Mouse (Mus musculus): ENCODE data around the gene Siglece. TPM values are rescaled to one million over a fixed set of nuclear protein-coding genes. Genes with fewer than 3 reads are reported as not detected.
"Not testable (repeated sequence)": the region's sequence is repeated elsewhere in the genome, so short reads cannot be mapped to it uniquely, and the experiment has no call there.

Siglece gene
- polyA plus RNA-seq, 1 experiment from 2014 or later, result 1.6 TPM

DNA sequence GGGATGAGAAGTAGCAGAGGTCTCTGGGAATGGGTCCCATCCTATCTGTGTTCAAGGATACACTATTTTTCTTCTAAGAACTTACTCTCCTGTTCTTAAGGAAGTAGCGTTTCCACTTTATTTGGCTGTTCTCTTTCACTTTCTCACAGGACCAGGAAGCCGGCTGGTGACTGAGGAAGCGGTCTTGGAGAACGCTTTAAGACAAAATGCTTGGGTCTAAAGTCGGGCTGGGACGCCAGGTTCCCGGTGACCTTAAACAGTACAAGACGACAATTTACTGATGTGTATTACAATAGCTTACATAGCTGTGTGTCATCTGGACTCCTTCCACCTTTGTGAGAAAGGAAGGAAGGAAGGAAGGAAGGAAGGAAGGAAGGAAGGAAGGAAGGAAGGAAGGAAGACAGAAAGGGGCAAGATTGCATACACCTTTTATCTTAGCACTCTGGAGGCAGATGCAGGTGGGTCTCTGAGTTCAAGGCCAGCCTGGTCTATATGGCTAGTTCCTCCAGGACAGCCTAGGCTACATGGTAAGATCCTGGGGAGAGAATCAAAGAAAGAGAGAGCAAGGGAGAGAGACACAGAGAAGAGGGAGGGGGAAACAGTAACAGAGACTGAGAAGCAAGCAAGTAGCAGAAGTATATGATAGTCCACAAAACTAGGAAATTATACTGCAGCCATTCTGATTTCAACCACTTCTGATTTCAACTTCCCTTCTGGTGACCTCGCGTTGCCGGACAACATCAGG lies 11.3 kb upstream of the Siglece start:
- Histone ChIP-seq H3K27me3 (replicated peaks; ENCODE audit: control insufficient read depth, insufficient read depth, low read length) (no peaks in the 10 kb centered on the region), H3K9ac (ENCODE audit: low read depth, low read length) (peak overlapping the region; percentile 82), H3K4me3 (ENCODE audit: low read length) (peak overlapping the region; percentile 78), H3K4me1 (ENCODE audit: control insufficient read depth, insufficient read depth, low read length) (peaks cover 8% of the 10 kb centered on the region), H3K4me2 (ENCODE audit: low read depth, low read length) (peak overlapping the region; percentile 60), H3K36me3 (ENCODE audit: control insufficient read depth, insufficient read depth, low read length) (peaks cover 14% of the 10 kb centered on the region), H3K27ac (ENCODE audit: low read length) (peak overlapping the region; percentile 55; the same call in 1 of the 2 replicates), H3K9me3 (ENCODE audit: control insufficient read depth, low read length) (peaks cover under 1% of the 10 kb centered on the region; the same call in 1 of the 2 replicates)
- WGBS, result 66% methylated on average over 11 of the region's 11 CpGs
- peak; percentile 36 for ATAC-seq

DNA sequence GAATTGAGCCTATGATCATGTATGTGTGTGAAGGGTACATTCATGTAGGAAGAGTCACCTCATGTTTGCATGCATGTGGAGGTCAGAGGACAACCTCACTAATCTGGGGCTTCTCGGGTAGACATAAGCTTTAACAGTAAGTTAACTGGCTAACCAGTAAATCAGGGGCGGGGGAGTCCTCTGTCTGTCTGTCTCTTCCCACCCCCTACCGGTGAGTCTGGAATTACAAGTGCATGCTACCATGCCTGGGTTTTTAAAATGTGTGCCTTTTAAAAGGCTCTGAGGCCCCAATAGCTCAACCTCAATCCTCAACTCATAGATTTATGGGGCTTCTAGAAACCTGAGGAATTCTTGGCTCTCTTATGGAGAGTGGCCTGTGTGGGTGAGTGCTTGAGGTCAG lies 8.6 kb upstream of the Siglece start:
- H3K9me3 ChIP-seq (ENCODE audit: control insufficient read depth, low read length), result no peaks in the 10 kb centered on the region
- WGBS, result 23% methylated on average over 3 of the region's 3 CpGs
- no peaks in the 10 kb centered on the region for H3K27me3 ChIP-seq (replicated peaks; ENCODE audit: control insufficient read depth, insufficient read depth, low read length)
- no peak overlapping the region for H3K27ac ChIP-seq (ENCODE audit: low read length)
- ATAC-seq, result no peak
- H3K36me3 ChIP-seq (ENCODE audit: control insufficient read depth, insufficient read depth, low read length), result no peaks in the 10 kb centered on the region
- H3K9ac ChIP-seq (ENCODE audit: low read depth, low read length), result no peak overlapping the region
- H3K4me2 ChIP-seq (ENCODE audit: low read depth, low read length), result no peak overlapping the region
- no peak overlapping the region for H3K4me3 ChIP-seq (ENCODE audit: low read length)
- peaks cover 8% of the 10 kb centered on the region for H3K4me1 ChIP-seq (ENCODE audit: control insufficient read depth, insufficient read depth, low read length)

DNA sequence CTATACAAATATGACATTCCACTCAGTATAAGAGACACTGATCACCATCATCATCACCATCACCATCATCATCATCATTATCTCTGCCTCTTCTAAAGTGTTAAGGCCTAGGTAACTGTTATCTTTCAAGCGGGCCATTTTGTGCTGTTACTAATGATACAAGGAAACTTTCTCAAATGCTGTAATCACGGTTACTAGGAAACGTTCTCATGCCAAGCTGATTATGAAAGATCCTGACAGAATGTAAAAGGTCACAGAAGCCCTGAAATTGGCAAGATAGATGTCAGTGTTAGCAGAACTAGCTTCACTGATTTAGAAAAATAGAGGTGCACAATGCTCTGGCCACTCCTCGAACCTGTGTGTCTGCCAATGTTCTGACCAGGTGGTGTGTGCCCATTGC lies 7.3 kb upstream of the Siglece start:
- H3K4me2 ChIP-seq (ENCODE audit: low read depth, low read length); H3K36me3 ChIP-seq (ENCODE audit: control insufficient read depth, insufficient read depth, low read length); H3K27ac ChIP-seq (ENCODE audit: low read length); H3K4me3 ChIP-seq (ENCODE audit: low read length); H3K9me3 ChIP-seq (ENCODE audit: control insufficient read depth, low read length); H3K27me3 ChIP-seq (replicated peaks; ENCODE audit: control insufficient read depth, insufficient read depth, low read length); ATAC-seq; H3K9ac ChIP-seq (ENCODE audit: low read depth, low read length); H3K4me1 ChIP-seq (ENCODE audit: control insufficient read depth, insufficient read depth, low read length): not testable (repeated sequence)
- 80% methylated on average over 4 of the region's 4 CpGs for WGBS

DNA sequence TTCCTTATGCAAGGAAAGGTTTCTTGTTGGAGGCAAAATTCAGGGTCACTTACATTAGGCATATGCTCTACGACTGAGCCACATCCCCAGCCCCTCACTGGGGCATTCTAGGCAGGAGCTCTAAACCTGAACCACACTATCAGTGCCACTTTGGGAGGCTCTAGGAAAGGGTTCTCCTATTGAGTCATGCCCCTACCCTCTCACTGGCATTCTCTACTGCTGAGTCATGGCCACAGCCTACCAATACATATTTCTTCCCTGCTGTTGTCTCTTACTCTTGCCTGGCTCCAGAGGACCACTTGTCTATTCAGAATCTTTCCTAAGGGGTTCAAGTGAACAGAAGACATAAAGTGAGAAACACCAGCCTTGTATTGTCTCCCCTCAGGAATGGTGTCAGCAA lies 2.8 kb upstream of the Siglece start:
- Histone ChIP-seq H3K27ac (ENCODE audit: low read length) (no peak overlapping the region), H3K4me2 (ENCODE audit: low read depth, low read length) (no peak overlapping the region), H3K4me1 (ENCODE audit: control insufficient read depth, insufficient read depth, low read length) (no peaks in the 10 kb centered on the region), H3K27me3 (replicated peaks; ENCODE audit: control insufficient read depth, insufficient read depth, low read length) (no peaks in the 10 kb centered on the region), H3K9ac (ENCODE audit: low read depth, low read length) (no peak overlapping the region), H3K9me3 (ENCODE audit: control insufficient read depth, low read length) (no peaks in the 10 kb centered on the region), H3K36me3 (ENCODE audit: control insufficient read depth, insufficient read depth, low read length) (no peaks in the 10 kb centered on the region), H3K4me3 (ENCODE audit: low read length) (no peak overlapping the region)
- 88% methylated on average over 1 of the region's 1 CpGs for WGBS
- no peak for ATAC-seq

DNA sequence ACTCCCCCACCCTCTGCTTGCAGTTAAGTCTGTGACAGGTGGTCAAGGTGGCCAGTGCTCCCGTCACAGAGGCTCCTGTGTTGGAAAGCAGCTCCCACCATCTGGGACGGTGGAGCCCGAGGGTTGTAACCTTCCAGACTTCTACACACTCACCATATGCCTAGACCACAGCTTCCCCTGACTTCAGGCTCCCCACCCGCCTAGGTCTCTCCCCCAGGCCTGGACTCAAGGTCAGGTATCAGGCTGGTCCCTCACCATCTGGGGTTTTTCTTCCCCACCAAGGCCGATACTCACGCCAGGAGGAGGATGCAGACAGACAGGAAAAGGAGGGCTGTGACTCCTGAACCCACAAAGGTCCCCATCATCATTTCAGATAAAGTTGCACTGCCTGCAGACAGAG lies 3.7 kb downstream of the Siglece start:
- ATAC-seq, result no peak
- Histone ChIP-seq H3K9ac (ENCODE audit: low read depth, low read length) (no peak overlapping the region), H3K27me3 (replicated peaks; ENCODE audit: control insufficient read depth, insufficient read depth, low read length) (no peaks in the 10 kb centered on the region), H3K4me3 (ENCODE audit: low read length) (no peak overlapping the region), H3K9me3 (ENCODE audit: control insufficient read depth, low read length) (no peaks in the 10 kb centered on the region), H3K4me2 (ENCODE audit: low read depth, low read length) (no peak overlapping the region), H3K4me1 (ENCODE audit: control insufficient read depth, insufficient read depth, low read length) (no peaks in the 10 kb centered on the region), H3K36me3 (ENCODE audit: control insufficient read depth, insufficient read depth, low read length) (no peaks in the 10 kb centered on the region), H3K27ac (ENCODE audit: low read length) (no peak overlapping the region)
- 60% methylated on average over 6 of the region's 6 CpGs for WGBS

DNA sequence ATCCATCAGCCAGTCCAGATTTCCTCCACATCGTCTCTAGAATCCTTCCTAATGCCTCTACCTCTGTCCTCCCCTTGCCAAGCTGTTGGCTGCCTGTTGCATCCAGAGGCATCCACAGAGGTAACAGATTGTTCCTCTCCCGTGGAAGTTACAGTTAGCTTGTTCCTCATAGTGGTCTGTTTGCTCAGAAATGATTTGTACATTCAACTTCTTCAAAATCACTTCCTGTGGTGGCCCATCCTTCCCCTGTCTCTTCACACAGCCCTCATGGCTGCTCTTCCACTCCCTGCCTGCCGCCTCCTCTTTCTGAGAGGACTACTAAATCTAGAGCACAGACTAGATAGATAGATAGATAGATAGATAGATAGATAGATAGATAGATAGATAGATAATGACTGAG lies 5.4 kb downstream of the Siglece start:
- WGBS, result 74% methylated on average over 3 of the region's 3 CpGs
- no peak overlapping the region for H3K9ac ChIP-seq (ENCODE audit: low read depth, low read length)
- no peak overlapping the region for H3K4me2 ChIP-seq (ENCODE audit: low read depth, low read length)
- H3K36me3 ChIP-seq (ENCODE audit: control insufficient read depth, insufficient read depth, low read length), result no peaks in the 10 kb centered on the region
- no peaks in the 10 kb centered on the region for H3K4me1 ChIP-seq (ENCODE audit: control insufficient read depth, insufficient read depth, low read length)
- ATAC-seq, result no peak
- no peaks in the 10 kb centered on the region for H3K27me3 ChIP-seq (replicated peaks; ENCODE audit: control insufficient read depth, insufficient read depth, low read length)
- H3K27ac ChIP-seq (ENCODE audit: low read length), result no peak overlapping the region
- H3K9me3 ChIP-seq (ENCODE audit: control insufficient read depth, low read length), result no peaks in the 10 kb centered on the region
- no peak overlapping the region for H3K4me3 ChIP-seq (ENCODE audit: low read length)

DNA sequence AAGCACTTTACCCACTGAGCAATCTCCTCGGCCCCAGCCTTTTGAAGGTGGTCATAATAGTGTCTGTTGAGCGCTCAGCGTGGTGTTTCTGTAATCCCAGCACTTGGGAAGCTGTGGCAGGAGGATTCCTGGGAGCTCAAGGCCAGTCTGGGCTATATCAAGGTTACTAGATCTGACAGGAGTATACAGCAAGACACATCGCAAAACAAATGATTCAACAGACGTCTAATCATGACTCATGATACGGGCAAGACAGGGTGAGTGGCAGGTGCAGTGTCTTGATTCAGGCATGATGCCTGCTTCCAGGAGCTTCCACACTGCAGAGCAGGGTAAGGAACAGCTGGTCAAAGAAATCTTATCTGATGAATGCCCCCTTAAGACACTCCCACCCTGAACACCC lies 7.3 kb downstream of the Siglece start:
- Histone ChIP-seq H3K4me1 (ENCODE audit: control insufficient read depth, insufficient read depth, low read length) (no peaks in the 10 kb centered on the region), H3K9me3 (ENCODE audit: control insufficient read depth, low read length) (no peaks in the 10 kb centered on the region), H3K4me3 (ENCODE audit: low read length) (no peak overlapping the region), H3K27ac (ENCODE audit: low read length) (no peak overlapping the region), H3K27me3 (replicated peaks; ENCODE audit: control insufficient read depth, insufficient read depth, low read length) (no peaks in the 10 kb centered on the region), H3K36me3 (ENCODE audit: control insufficient read depth, insufficient read depth, low read length) (no peaks in the 10 kb centered on the region), H3K9ac (ENCODE audit: low read depth, low read length) (no peak overlapping the region), H3K4me2 (ENCODE audit: low read depth, low read length) (no peak overlapping the region)
- WGBS, result 81% methylated on average over 6 of the region's 6 CpGs
- no peak for ATAC-seq

DNA sequence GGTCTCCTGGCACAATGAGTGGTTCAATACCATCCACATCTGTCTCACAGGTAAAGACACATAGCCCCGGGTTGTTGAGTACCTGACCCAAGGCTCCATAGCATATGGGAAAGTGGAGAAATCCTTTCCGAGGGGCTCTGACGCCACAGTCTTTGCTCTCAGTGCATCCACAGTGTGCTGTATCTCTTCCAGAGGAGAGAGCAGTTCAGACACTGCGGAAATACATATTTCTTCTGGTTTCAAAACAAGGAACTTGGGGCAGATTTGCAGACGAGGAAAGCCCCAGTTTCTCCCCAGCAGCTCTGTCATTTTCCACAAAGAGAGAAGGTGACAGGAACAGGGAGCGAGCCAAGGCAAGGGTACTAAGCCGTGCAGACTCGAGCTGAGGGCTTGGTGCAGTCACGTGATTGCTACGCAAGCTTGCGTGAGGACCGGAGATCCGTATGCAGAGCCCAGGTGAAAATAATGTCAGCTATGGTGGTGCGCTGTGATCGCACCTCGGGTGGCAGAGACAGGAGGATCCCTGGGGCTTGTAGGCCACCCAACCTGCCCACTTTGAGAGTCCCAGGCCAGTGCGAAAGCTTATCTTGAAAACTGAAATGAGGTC lies 16.8 kb downstream of the Siglece start:
- 80% methylated on average over 17 of the region's 17 CpGs for WGBS
- Histone ChIP-seq H3K4me3 (ENCODE audit: low read length) (no peak overlapping the region), H3K36me3 (ENCODE audit: control insufficient read depth, insufficient read depth, low read length) (no peaks in the 10 kb centered on the region), H3K27me3 (replicated peaks; ENCODE audit: control insufficient read depth, insufficient read depth, low read length) (no peaks in the 10 kb centered on the region), H3K4me2 (ENCODE audit: low read depth, low read length) (no peak overlapping the region), H3K27ac (ENCODE audit: low read length) (no peak overlapping the region), H3K9ac (ENCODE audit: low read depth, low read length) (no peak overlapping the region), H3K9me3 (ENCODE audit: control insufficient read depth, low read length) (no peaks in the 10 kb centered on the region), H3K4me1 (ENCODE audit: control insufficient read depth, insufficient read depth, low read length) (no peaks in the 10 kb centered on the region)
- no peak for ATAC-seq

DNA sequence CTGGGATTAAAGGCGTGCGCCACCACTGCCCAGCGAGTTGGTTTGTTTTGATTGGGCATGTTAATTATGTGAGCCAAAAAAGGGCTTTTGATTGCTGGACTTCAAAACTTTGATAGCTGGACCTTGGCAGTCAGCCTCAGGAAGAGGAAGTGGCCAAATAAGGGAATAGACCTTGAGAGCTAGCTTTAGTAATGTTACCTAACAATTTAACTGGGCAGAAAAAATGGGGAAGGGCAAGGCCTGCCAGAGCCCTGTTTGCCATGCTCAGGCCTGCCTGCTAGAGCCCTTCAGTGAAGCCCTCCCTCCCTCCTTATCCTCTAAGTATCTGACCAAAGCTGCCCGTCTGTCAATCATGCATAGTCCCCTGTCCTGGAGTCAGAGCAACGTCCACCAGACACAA lies 17.4 kb downstream of the Siglece start:
- no peak overlapping the region for H3K4me3 ChIP-seq (ENCODE audit: low read length)
- WGBS, result 74% methylated on average over 5 of the region's 5 CpGs
- ATAC-seq, result no peak

More for the DNA sequence above, 17.4 kb downstream of the Siglece start:
- Histone ChIP-seq H3K27me3 (replicated peaks; ENCODE audit: control insufficient read depth, insufficient read depth, low read length) (no peaks in the 10 kb centered on the region), H3K4me1 (ENCODE audit: control insufficient read depth, insufficient read depth, low read length) (no peaks in the 10 kb centered on the region), H3K9ac (ENCODE audit: low read depth, low read length) (no peak overlapping the region), H3K9me3 (ENCODE audit: control insufficient read depth, low read length) (no peaks in the 10 kb centered on the region), H3K27ac (ENCODE audit: low read length) (no peak overlapping the region), H3K4me2 (ENCODE audit: low read depth, low read length) (no peak overlapping the region), H3K36me3 (ENCODE audit: control insufficient read depth, insufficient read depth, low read length) (no peaks in the 10 kb centered on the region)

All from intestine, embryonic 16.5 days (tissue).